Comparison of ENCODE assay signal across 13 mouse cellular contexts in genomic region chr4:127855836-127856235, GRCm38 (mm10).
"Had no signal": no experiment of that assay in that cellular context is flagged by ENCODE, and none has a peak within 500 bp of the region (broad histone marks: within the 10 kb centered on the region; RNA-seq: fewer than 3 reads in every experiment).

No protein-coding gene starts in this region.

- DNase-seq: kidney, adult 2 months; kidney, postnatal 14 days; lung, adult 18-20 months; lung, postnatal 4 days; midbrain, embryonic 14.5 days; right cerebral cortex, postnatal 14 days; thymus, postnatal 36 days had no signal

- ATAC-seq: intestine, embryonic 16.5 days; lung, postnatal 0 days had no signal

- H3K36me3 ChIP-seq: kidney, embryonic 15.5 days; limb, embryonic 12.5 days; neural tube, embryonic 13.5 days had no signal

- H3K4me1 ChIP-seq: kidney, embryonic 15.5 days; limb, embryonic 12.5 days; neural tube, embryonic 13.5 days had no signal

- H3K27me3 ChIP-seq: kidney, embryonic 15.5 days; limb, embryonic 12.5 days; neural tube, embryonic 13.5 days had no signal

- H3K27ac ChIP-seq: kidney, embryonic 15.5 days; limb, embryonic 12.5 days; liver, embryonic 14.5 days; neural tube, embryonic 13.5 days had no signal

- H3K4me3 ChIP-seq: kidney, embryonic 15.5 days; limb, embryonic 12.5 days; neural tube, embryonic 13.5 days had no signal

- H3K9ac ChIP-seq: kidney, embryonic 15.5 days; limb, embryonic 12.5 days; liver, embryonic 14.5 days; neural tube, embryonic 13.5 days had no signal

- H3K4me2 ChIP-seq: kidney, embryonic 15.5 days; limb, embryonic 12.5 days; neural tube, embryonic 13.5 days had no signal

- H3K9me3 ChIP-seq: kidney, embryonic 15.5 days; limb, embryonic 12.5 days; neural tube, embryonic 13.5 days had no signal
